17 mouse cellular contexts compared by ENCODE assay signal in genomic region chr2:93778616-93779015, GRCm38 (mm10).
"Had no signal": no experiment of that assay in that cellular context is flagged by ENCODE, and none has a peak within 500 bp of the region (broad histone marks: within the 10 kb centered on the region; RNA-seq: fewer than 3 reads in every experiment).

No protein-coding gene starts in this region.

- H3K27me3 ChIP-seq: liver, embryonic 15.5 days; lung, embryonic 15.5 days; midbrain, embryonic 12.5 days; neural tube, embryonic 12.5 days had no signal

- H3K4me2 ChIP-seq: liver, embryonic 15.5 days; midbrain, embryonic 12.5 days; neural tube, embryonic 12.5 days had no signal

- H3K4me3 ChIP-seq: liver, embryonic 15.5 days; lung, embryonic 15.5 days; midbrain, embryonic 10.5 days; midbrain, embryonic 12.5 days; neural tube, embryonic 12.5 days had no signal

- H3K36me3 ChIP-seq: liver, embryonic 15.5 days; midbrain, embryonic 10.5 days; midbrain, embryonic 12.5 days; neural tube, embryonic 12.5 days had no signal

- DNase-seq: liver, postnatal 0 days; lung, adult 2 months; lung, postnatal 14 days; lung, postnatal 36 days; midbrain, embryonic 14.5 days; right cerebral cortex, adult 18-20 months; right cerebral cortex, postnatal 25 days; right cerebral cortex, postnatal 4 days; spleen, adult 18-20 months; thymus, adult 18-20 months; thymus, postnatal 14 days; thymus, postnatal 36 days had no signal
